Mouse (Mus musculus) B cell, adult 2 months (primary cell): ENCODE measurements around the gene Cnr2.

ENCODE experiments used
- DNase-seq, 2 experiments: peaks; one replicate each; pipeline ENCODE4 v3.0.0; 2022

Cnr2 gene

GRCm38 (mm10) chr4:135895071-135895571, at the start of gene Cnr2:
Cnr2 (plus strand) TSS chr4:135895394.
- peak; percentile 65 to 72 for DNase-seq

- DNase-seq, result no peak
Observed at GRCm38 (mm10) chr4:135847581-135847980, 47.6 kb upstream of the Cnr2 start.

- DNase-seq, result no peak
Observed at GRCm38 (mm10) chr4:135850411-135851095, 44.6 kb upstream of the Cnr2 start.

GRCm38 (mm10) chr4:135851942-135852341, 43.3 kb upstream of the Cnr2 start:
- DNase-seq, result no peak

GRCm38 (mm10) chr4:135853987-135854546, 41.1 kb upstream of the Cnr2 start:
- DNase-seq, result no peak

GRCm38 (mm10) chr4:135854630-135855029, 40.6 kb upstream of the Cnr2 start:
- DNase-seq, result no peak

- peak in 1 of 2 experiments; percentile 15 for DNase-seq
Observed at GRCm38 (mm10) chr4:135855080-135855479, 40.1 kb upstream of the Cnr2 start.

GRCm38 (mm10) chr4:135855536-135856222, 39.5 kb upstream of the Cnr2 start, which contains the start of gene Srsf10:
Srsf10 (plus strand) TSS chr4:135855747.
- peak; percentile 94 to 95 for DNase-seq

GRCm38 (mm10) chr4:135856223-135857091, 38.7 kb upstream of the Cnr2 start:
- peak; percentile 41 to 48 for DNase-seq

- peak in 1 of 2 experiments; percentile 15 for DNase-seq
Observed at GRCm38 (mm10) chr4:135857597-135858186, 37.5 kb upstream of the Cnr2 start.

- DNase-seq, result no peak
Observed at GRCm38 (mm10) chr4:135868996-135869395, 26.2 kb upstream of the Cnr2 start.

GRCm38 (mm10) chr4:135870227-135871023, 24.8 kb upstream of the Cnr2 start:
- no peak for DNase-seq

- no peak for DNase-seq
Observed at GRCm38 (mm10) chr4:135872015-135872414, 23.2 kb upstream of the Cnr2 start.

- DNase-seq, result peak; percentile 19 to 29
Observed at GRCm38 (mm10) chr4:135872589-135873391, 22.4 kb upstream of the Cnr2 start.

- DNase-seq, result peak; percentile 89 to 92
Observed at GRCm38 (mm10) chr4:135873526-135874202, 21.5 kb upstream of the Cnr2 start, which contains the start of gene Pnrc2. Pnrc2 (minus strand) TSS chr4:135873850.

GRCm38 (mm10) chr4:135874564-135875535, 20.3 kb upstream of the Cnr2 start:
- DNase-seq, result peak; percentile 31 to 37

- DNase-seq, result peak; percentile 50 to 54
Observed at GRCm38 (mm10) chr4:135875546-135875945, 19.6 kb upstream of the Cnr2 start.

GRCm38 (mm10) chr4:135875991-135876582, 19.1 kb upstream of the Cnr2 start:
- DNase-seq, result peak; percentile 87 to 88
